Mouse (Mus musculus): Measurements from ENCODE around the gene Epx.

Gene Epx

DNA sequence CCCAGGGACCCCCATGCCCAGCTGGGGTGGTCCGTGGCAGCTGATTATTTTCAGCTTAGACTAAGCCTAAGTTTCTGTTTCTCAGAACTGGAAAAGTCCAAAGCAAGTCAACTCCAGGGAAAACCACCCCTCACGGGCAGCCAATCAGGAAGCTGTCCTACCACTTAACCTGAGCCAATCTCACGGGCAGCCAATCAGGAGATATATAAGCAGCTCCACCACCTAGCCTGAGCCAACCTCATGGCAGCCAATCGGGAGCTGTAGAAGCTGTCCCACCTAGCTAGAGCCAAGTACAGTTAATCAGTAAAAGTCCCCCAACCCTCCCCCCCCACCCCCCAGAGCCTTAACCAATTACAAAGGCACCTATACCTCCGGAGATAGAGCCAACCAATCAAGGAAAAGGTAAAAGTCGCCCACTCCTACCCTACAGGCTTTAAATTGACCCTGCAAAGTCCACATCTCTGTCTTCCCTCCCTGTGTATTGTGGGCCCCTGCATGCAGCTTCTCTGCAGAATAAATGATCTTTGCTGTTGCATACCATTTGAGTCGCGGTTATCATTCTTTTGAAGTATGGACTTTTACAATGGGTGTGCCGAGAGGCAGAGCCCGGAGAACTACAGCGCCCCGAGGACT is 28.3 kb downstream of the Epx start:
- no peak for ATAC-seq (ENCODE audit: insufficient number of reproducible peaks, low FRiP score, low TSS enrichment)

- no peak for ATAC-seq (ENCODE audit: insufficient number of reproducible peaks, low FRiP score, low TSS enrichment)
Observed at GRCm38 (mm10) chr11:87841436-87841835, 33.9 kb downstream of the Epx start.

- no peak for ATAC-seq (ENCODE audit: insufficient number of reproducible peaks, low FRiP score, low TSS enrichment)
Observed at GRCm38 (mm10) chr11:87840676-87841075, 34.7 kb downstream of the Epx start.

DNA sequence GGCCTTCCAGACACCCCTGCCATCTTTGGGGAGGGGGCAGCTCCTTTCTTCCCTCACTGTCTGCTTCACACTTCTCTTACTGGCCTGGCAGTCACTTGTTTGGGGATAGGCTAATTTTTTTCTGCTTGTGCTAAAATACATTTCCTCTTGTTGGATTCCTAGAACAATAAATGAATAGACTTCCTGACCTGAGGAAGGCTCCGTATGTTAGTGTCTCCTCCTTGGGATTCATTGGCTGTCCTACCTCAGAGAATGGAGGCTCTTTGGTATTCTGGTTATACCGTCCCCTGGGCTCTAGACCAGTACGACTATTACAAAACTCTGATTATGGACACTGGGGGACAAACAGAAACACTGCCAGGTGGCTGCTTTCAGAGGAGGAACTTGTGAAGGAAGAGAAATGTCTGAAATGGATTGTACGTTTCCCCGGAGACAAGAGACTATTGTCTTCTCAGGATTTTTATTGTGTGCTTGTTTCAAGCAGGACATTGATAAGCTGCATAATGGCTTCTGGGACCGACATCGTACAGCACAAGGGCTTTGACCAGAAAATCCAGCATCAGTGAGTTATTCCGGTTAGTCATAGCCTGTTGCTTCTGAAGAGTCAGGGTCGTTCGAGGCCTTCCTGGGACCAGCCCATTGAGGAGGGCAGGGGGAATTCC is 47.0 kb downstream of the Epx start, which contains the start of gene Lpo:
Gene Lpo, minus strand, starts transcription at position 51 of the 662 bp plus-strand sequence.
- no peak for ATAC-seq (ENCODE audit: insufficient number of reproducible peaks, low FRiP score, low TSS enrichment)

DNA sequence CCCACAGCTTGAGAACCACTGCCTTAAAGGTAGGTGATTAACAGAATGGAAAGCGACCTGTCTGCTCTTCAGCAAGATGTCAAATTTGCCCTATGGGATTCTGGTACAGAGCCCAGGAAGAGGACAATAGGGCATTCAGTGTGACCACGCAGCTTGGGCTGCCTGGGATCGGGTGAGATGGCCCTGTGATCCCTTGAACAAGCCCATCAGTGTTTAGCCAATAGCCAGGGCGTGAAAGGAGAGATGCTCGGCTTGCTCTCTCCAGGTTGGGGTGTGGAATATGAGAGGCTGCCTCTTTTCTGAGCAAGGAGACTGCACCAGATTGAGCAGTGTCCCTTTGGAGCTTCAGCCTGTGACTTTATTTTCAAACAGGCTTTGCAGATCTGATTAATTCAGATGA is 53.8 kb downstream of the Epx start:
- ATAC-seq (ENCODE audit: insufficient number of reproducible peaks, low FRiP score, low TSS enrichment): no peak

DNA sequence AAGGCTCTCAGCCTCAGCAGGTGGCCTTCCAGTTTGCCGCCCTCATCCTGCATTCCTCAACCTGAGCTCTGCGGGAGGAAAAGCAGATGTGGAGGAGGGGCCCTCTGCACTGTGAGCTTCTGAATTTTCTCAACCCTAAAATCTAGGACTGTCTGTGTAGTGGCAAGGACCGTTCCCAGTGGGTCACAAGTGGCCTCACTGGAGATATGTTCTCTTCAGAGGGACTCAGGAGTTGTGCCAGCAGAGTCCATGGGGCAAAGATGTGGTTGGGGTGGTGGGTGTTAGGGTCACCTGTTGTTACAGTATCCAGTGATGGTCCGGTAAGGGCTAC is 57.9 kb downstream of the Epx start:
- ATAC-seq (ENCODE audit: insufficient number of reproducible peaks, low FRiP score, low TSS enrichment): no peak; the same call in 1 of the 2 replicates

DNA sequence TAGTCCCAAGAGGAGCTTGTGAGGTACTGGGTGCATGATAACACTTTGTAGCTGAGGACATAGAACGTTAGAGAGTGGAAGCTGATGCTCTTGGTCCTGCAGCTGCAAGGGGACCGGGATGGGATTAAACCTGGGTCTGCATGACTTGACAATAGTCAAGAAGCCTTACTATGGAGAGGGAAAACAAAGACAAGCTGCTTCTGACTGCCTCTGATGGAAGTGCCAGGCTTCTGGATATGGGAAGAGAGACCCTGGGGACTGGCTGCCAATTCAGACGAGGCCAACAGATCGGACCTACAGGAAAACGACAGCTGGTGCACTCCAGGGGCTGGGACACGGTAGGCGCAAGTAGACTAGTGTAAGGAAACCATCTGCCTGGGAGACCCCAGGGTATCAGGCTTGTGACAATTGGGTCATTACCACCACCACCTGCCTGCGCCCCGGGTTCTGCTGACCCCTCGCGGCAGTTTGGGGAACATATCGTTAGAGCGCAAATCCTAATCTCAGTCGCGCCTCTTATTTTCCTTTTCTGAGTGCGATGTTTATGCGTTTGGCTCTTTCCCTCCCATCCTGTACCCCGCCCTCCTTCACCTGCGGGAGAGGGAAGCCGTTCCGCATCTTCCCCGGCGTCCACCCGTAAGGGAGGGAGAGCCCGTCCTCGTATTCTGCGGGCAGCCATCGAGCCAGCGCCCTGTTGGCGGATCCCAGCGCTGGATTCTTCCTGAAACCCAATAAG is 58.5 kb downstream of the Epx start:
- peak; percentile 67; the same call in 1 of the 2 replicates for ATAC-seq (ENCODE audit: insufficient number of reproducible peaks, low FRiP score, low TSS enrichment)

DNA sequence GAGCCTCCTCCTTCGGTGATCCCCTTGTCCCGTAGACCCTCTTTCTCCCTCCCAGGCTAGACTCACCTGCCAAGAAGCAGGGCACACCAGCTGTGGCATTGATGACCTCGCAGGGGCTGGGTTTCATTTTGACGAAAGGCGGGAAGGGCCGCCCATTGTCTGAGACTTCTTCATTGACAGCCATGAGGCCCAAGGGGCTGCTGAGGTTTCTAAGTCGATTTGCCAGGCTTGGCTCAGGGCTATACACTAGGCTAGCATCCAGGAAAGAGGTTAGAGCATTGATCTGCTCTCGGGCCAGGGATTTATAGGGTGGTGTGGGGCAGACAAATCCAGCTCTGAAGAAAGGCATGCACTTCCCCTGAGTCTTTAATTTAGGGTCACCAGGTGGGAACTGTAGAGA is 60.5 kb downstream of the Epx start:
- ATAC-seq (ENCODE audit: insufficient number of reproducible peaks, low FRiP score, low TSS enrichment): no peak
